Mouse (Mus musculus) hindbrain, embryonic 12.5 days (tissue): ENCODE results near the gene Igdcc3. TPM values are rescaled to one million over a fixed set of nuclear protein-coding genes. Genes with fewer than 3 reads are reported as not detected.

ENCODE experiments used
- ATAC-seq: fragments of 200-750 bp; cut with Nextera tagmentation; 2 replicates; pipeline ENCODE4 v1.8.0; 2017; ENCODE audit warnings: moderate TSS enrichment; ENCODE audit not compliant: low FRiP score
- H3K27ac ChIP-seq: fragments of 300-500 bp; sonication (generic); 2 replicates; pipeline ENCODE4 v1.5.1; 2016; ENCODE audit warnings: mild to moderate bottlenecking
- H3K27me3 ChIP-seq: fragments of 300-500 bp; sonication (generic); 2 replicates; pipeline ENCODE4 v1.6.1; 2016; ENCODE audit warnings: mild to moderate bottlenecking
- H3K36me3 ChIP-seq: fragments of 300-500 bp; sonication (generic); 2 replicates; pipeline ENCODE4 v1.6.1; 2016; ENCODE audit warnings: mild to moderate bottlenecking
- H3K4me1 ChIP-seq: fragments of 300-500 bp; sonication (generic); 2 replicates; pipeline ENCODE4 v1.6.1; 2016
- H3K4me2 ChIP-seq: fragments of 300-500 bp; sonication (generic); replicated peaks from 2 replicates; pipeline ENCODE4 v1.6.1; 2016; ENCODE audit warnings: mild to moderate bottlenecking
- H3K4me3 ChIP-seq: fragments of 300-500 bp; sonication (generic); 2 replicates; pipeline ENCODE4 v1.5.1; 2016; ENCODE audit warnings: mild to moderate bottlenecking
- H3K9ac ChIP-seq: fragments of 300-500 bp; sonication (generic); 2 replicates; pipeline ENCODE4 v1.6.1; 2016; ENCODE audit warnings: mild to moderate bottlenecking, moderate library complexity
- H3K9me3 ChIP-seq: fragments of 300-500 bp; sonication (generic); replicated peaks from 2 replicates; pipeline ENCODE4 v1.6.1; 2016; ENCODE audit warnings: mild to moderate bottlenecking
- whole genome bisulfite sequencing: fragments of 180-500 bp; shearing (Covaris S2); methylation state at CpG from one replicate; pipeline ENCODE4 v1.1.7; 2016; 5-methylcytosine and 5-hydroxymethylcytosine counted together
- polyA plus RNA-seq: library from polyadenylated mRNA; unstranded; fragments of >200 nt; fragmentation: Nextera tagmentation; extraction: Ambion mirVana; gene quantifications from 2 replicates; pipeline ENCODE4 v1.2.1, GENCODE M21; 2016

The Igdcc3 gene
- polyA plus RNA-seq, 1 experiment from 2014 or later, result 34.4 TPM

GRCm38 (mm10) chr9:65164870-65165269 lies 23.9 kb downstream of the Igdcc3 start:
- Histone ChIP-seq H3K4me2 (no peak overlapping the region), H3K27ac (no peak overlapping the region), H3K36me3 (peaks cover 3% of the 10 kb centered on the region; the same call in 1 of the 2 replicates), H3K9ac (no peak overlapping the region), H3K27me3 (no peaks in the 10 kb centered on the region), H3K9me3 (no peaks in the 10 kb centered on the region), H3K4me3 (no peak overlapping the region), H3K4me1 (peaks cover 81% of the 10 kb centered on the region)
- WGBS, result 21% methylated on average over 1 of the region's 1 CpGs
- ATAC-seq, result no peak

GRCm38 (mm10) chr9:65166386-65166785 lies 25.4 kb downstream of the Igdcc3 start:
- no peak overlapping the region for H3K27ac ChIP-seq

GRCm38 (mm10) chr9:65168534-65168933 lies 27.5 kb downstream of the Igdcc3 start:
- H3K4me1 ChIP-seq, result peaks cover 47% of the 10 kb centered on the region
- no peaks in the 10 kb centered on the region for H3K27me3 ChIP-seq
- peak overlapping the region; percentile 52 for H3K27ac ChIP-seq
- peaks cover 3% of the 10 kb centered on the region; the same call in 1 of the 2 replicates for H3K36me3 ChIP-seq
- H3K9me3 ChIP-seq, result no peaks in the 10 kb centered on the region
- 63% methylated on average over 6 of the region's 6 CpGs for WGBS
- H3K4me3 ChIP-seq, result no peak overlapping the region
- H3K9ac ChIP-seq, result no peak overlapping the region
- ATAC-seq, result no peak
- no peak overlapping the region for H3K4me2 ChIP-seq

More at GRCm38 (mm10) chr9:65166386-65166785, 25.4 kb downstream of the Igdcc3 start:
- Histone ChIP-seq H3K4me1 (peaks cover 66% of the 10 kb centered on the region), H3K4me3 (no peak overlapping the region), H3K4me2 (no peak overlapping the region; the same call in 1 of the 2 replicates), H3K9ac (no peak overlapping the region), H3K27me3 (no peaks in the 10 kb centered on the region), H3K36me3 (peaks cover 3% of the 10 kb centered on the region; the same call in 1 of the 2 replicates), H3K9me3 (no peaks in the 10 kb centered on the region)
- no peak for ATAC-seq
- whole genome bisulfite sequencing, result 67% methylated on average over 9 of the region's 9 CpGs

- Histone ChIP-seq H3K36me3 (peaks cover 3% of the 10 kb centered on the region; the same call in 1 of the 2 replicates), H3K4me2 (no peak overlapping the region), H3K4me3 (no peak overlapping the region), H3K9ac (no peak overlapping the region), H3K4me1 (peaks cover 43% of the 10 kb centered on the region), H3K27me3 (no peaks in the 10 kb centered on the region), H3K9me3 (no peaks in the 10 kb centered on the region), H3K27ac (peak overlapping the region; percentile 52)
- no peak for ATAC-seq
- 43% methylated on average over 4 of the region's 4 CpGs for WGBS
Measured at GRCm38 (mm10) chr9:65168952-65169351, 28.0 kb downstream of the Igdcc3 start.

- Histone ChIP-seq H3K9me3 (no peaks in the 10 kb centered on the region), H3K4me2 (no peak overlapping the region), H3K27ac (no peak overlapping the region), H3K4me1 (peaks cover 49% of the 10 kb centered on the region), H3K36me3 (0 out of 2 replicates have a peak, but pooled peaks cover 1% of the 10 kb centered on the region), H3K4me3 (no peak overlapping the region), H3K9ac (no peak overlapping the region), H3K27me3 (no peaks in the 10 kb centered on the region)
- 59% methylated on average over 9 of the region's 9 CpGs for WGBS
- ATAC-seq, result no peak
Measured at GRCm38 (mm10) chr9:65172654-65173053, 31.7 kb downstream of the Igdcc3 start.

GRCm38 (mm10) chr9:65175234-65175938 lies 34.4 kb downstream of the Igdcc3 start:
- Histone ChIP-seq H3K9ac (peak overlapping the region; percentile 28), H3K27ac (peak overlapping the region; percentile 94), H3K27me3 (no peaks in the 10 kb centered on the region), H3K9me3 (no peaks in the 10 kb centered on the region), H3K4me1 (peaks cover 56% of the 10 kb centered on the region), H3K4me3 (no peak overlapping the region), H3K36me3 (0 out of 2 replicates have a peak, but pooled peaks cover 2% of the 10 kb centered on the region), H3K4me2 (peak overlapping the region; percentile 25)
- ATAC-seq, result peak; percentile 41
- 9% methylated on average over 5 of the region's 5 CpGs for WGBS

- WGBS, result 13% methylated on average over 9 of the region's 9 CpGs
- H3K4me3 ChIP-seq, result no peak overlapping the region
- H3K27me3 ChIP-seq, result no peaks in the 10 kb centered on the region
- peak overlapping the region; percentile 28 for H3K9ac ChIP-seq
- peak overlapping the region; percentile 94 for H3K27ac ChIP-seq
- peak; percentile 73 for ATAC-seq
- H3K9me3 ChIP-seq, result no peaks in the 10 kb centered on the region
- peaks cover 64% of the 10 kb centered on the region for H3K4me1 ChIP-seq
- H3K4me2 ChIP-seq, result peak overlapping the region; percentile 25
- H3K36me3 ChIP-seq, result 0 out of 2 replicates have a peak, but pooled peaks cover 2% of the 10 kb centered on the region
Measured at GRCm38 (mm10) chr9:65175939-65176871, 35.2 kb downstream of the Igdcc3 start.

GRCm38 (mm10) chr9:65177497-65177896 lies 36.5 kb downstream of the Igdcc3 start:
- ATAC-seq, result no peak

GRCm38 (mm10) chr9:65177912-65178311 lies 36.9 kb downstream of the Igdcc3 start:
- 28% methylated on average over 10 of the region's 10 CpGs for WGBS
- peak overlapping the region; percentile 94 for H3K27ac ChIP-seq
- peaks cover 16% of the 10 kb centered on the region for H3K36me3 ChIP-seq
- H3K4me2 ChIP-seq, result peak overlapping the region; percentile 37; the same call in 1 of the 2 replicates
- peak overlapping the region; percentile 46 for H3K9ac ChIP-seq
- H3K4me3 ChIP-seq, result no peak overlapping the region
- no peaks in the 10 kb centered on the region for H3K9me3 ChIP-seq
- ATAC-seq, result no peak
- 0 out of 2 replicates have a peak, but pooled peaks cover 2% of the 10 kb centered on the region for H3K27me3 ChIP-seq
- H3K4me1 ChIP-seq, result peaks cover 81% of the 10 kb centered on the region

More at GRCm38 (mm10) chr9:65177497-65177896, 36.5 kb downstream of the Igdcc3 start:
- H3K9ac ChIP-seq, result no peak overlapping the region; the same call in 1 of the 2 replicates
- H3K4me3 ChIP-seq, result no peak overlapping the region
- H3K27ac ChIP-seq, result peak overlapping the region; percentile 94
- no peak overlapping the region for H3K4me2 ChIP-seq
- WGBS, result 49% methylated on average over 3 of the region's 3 CpGs
- peaks cover 77% of the 10 kb centered on the region for H3K4me1 ChIP-seq
- 0 out of 2 replicates have a peak, but pooled peaks cover 2% of the 10 kb centered on the region for H3K27me3 ChIP-seq
- H3K36me3 ChIP-seq, result peaks cover 12% of the 10 kb centered on the region
- no peaks in the 10 kb centered on the region for H3K9me3 ChIP-seq

- peak; percentile 66 for ATAC-seq
- peak overlapping the region; percentile 46 for H3K9ac ChIP-seq
- peaks cover 23% of the 10 kb centered on the region for H3K36me3 ChIP-seq
- WGBS, result 2% methylated on average over 22 of the region's 22 CpGs
- H3K4me2 ChIP-seq, result peak overlapping the region; percentile 37
- no peaks in the 10 kb centered on the region for H3K9me3 ChIP-seq
- H3K27ac ChIP-seq, result peak overlapping the region; percentile 94
- no peak overlapping the region for H3K4me3 ChIP-seq
- peaks cover 82% of the 10 kb centered on the region for H3K4me1 ChIP-seq
- H3K27me3 ChIP-seq, result 0 out of 2 replicates have a peak, but pooled peaks cover 2% of the 10 kb centered on the region
Measured at GRCm38 (mm10) chr9:65178336-65179213, 37.6 kb downstream of the Igdcc3 start.
